Mouse (Mus musculus): ENCODE measurements around the gene Itgb4. TPM values are rescaled to one million over a fixed set of nuclear protein-coding genes. Genes with fewer than 3 reads are reported as not detected.

The Itgb4 gene
- total RNA-seq, 2 experiments from 2014 or later, result 1.9 to 6.7 TPM

DNA sequence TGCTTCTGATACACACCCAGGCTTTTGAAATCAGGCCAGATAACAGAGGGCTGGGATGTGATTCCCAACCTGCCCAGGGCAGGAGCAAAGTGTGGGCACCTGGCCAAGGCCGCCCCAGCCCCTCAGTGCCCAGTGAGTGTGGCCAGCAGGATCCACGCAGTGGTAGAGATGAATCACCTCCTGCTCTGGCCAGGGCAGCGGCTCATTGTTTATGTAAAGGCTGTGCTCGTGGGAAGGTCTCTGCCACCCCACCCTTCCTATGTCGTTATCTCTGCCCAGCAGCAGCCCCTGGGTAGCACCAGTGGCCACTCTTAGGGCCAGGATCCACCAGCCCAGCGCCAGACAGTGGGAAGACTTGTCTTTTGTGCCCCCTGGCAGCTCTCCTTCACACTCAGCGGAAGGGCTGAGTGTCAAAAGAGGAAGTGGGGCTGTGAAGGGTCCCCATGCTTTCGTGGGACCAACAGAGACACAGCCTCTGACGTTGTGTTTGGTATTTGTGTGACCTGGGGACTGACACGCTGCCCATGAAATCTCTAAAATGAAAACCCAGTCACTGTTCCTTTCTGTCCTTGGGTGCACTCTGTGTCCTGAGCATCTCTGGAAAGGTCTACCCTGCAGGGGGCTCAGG lies 9.4 kb upstream of the Itgb4 start:
- no peak for DNase-seq
- intact Hi-C loops (cut with DNase I; ENCODE audit: low total_unique reads), result no loop called here

DNA sequence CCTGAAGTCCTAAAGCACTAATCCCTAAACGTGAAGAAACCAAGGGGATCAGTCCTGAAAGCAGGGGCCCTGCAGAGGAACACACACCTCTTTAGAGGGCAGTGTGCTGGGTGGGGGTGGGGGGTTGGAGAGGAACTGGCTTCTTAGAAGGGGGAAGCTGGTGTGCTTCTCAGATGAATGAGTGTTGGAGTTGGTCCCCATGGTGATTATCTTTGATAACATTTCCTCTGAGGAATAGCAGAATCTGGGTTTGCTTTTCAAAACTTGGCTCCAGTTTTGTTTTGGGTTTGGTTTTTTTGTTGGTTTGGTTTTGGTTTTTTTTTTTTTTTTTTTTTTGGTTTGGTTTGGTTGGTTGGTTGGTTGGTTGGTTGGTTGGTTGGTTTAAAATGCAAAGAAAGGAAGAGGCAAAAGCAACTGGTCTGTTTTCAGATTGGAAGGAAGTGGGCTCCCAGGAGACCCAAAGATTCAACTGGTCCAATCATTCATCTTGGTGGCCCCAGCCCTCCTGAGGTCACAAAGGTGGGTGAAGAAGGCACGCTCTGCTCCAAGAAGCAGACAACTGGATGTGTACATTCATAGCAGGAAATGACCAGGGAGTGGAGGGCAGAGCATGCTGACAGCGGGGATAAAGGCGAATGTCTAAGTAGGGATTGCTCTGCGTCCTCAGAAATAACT lies 5.6 kb upstream of the Itgb4 start:
- no peak for DNase-seq
- intact Hi-C loops (cut with DNase I; ENCODE audit: low total_unique reads), result no loop called here

DNA sequence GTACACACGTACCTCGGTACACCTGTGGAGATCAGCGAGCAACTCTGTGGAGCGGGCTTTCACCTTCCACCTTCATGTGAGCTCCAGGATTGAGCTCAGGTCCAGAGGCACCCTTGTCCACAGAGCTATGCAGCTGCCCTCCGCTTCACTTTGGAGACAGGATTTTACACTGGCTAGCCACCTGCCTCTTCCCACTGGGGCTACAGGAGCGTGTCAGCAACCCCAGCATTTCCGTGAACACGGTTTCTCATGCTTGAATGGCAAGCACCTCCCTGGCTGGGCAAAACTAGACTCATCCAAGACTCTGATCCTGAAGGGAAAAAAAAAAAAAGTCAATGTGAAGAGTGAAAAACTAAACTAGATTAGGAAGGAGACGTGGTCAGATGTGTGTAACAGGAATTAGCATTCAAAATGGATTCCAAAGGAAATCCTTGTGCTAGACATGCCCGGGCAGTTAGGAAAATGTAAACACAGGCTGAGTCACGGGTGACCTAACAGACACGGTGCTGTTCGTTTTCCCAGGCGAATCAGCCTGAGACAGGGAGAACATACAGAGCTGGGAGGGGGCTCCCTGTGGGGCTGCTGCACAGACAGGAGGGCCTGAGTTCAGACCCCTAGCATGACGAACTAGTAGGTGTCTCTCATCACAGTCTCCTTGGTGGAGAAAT lies 4.4 kb upstream of the Itgb4 start:
- DNase-seq, result no peak
- intact Hi-C loops (cut with DNase I; ENCODE audit: low total_unique reads), result no loop called here

DNA sequence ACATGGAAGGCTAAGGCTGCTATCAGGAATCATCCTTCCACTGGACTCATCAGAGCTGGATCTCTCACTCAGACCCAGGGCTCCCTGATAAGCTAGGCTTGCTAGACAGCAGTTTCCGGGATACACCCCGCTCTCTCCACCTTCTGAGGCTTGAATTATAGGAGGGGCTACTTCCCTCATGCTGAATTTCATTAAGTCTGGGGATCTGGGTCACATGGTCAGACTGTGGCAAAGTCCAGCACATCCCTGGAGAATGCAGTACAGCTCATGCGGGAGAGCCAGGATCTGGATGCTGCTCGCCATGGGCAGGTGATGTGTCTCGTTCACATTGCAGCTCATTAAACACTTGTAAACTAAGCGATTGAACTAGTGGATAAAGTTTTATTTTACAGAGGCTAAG lies 3.5 kb upstream of the Itgb4 start:
- intact Hi-C loops (cut with DNase I; ENCODE audit: low total_unique reads), result no loop called here
- no peak for DNase-seq

DNA sequence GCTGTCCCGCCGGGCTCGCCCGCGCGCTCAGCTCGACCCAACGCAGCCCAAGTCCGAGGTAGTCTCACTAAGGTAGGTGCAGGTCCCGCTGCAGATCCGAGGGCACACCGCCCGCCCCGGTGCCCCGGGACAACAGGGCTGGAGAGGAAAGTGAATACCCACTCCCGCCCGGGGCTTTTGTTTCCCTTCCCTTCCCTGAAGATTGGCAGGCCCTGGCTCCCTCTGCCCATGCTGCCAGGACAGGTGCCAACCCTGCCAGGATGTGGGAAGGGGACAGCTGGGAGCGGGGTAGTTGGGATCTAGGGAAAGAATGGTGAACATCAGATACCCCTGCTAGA lies 543 bp downstream of the Itgb4 start:
- no peak for DNase-seq
- intact Hi-C loops (cut with DNase I; ENCODE audit: low total_unique reads), result no loop called here

DNA sequence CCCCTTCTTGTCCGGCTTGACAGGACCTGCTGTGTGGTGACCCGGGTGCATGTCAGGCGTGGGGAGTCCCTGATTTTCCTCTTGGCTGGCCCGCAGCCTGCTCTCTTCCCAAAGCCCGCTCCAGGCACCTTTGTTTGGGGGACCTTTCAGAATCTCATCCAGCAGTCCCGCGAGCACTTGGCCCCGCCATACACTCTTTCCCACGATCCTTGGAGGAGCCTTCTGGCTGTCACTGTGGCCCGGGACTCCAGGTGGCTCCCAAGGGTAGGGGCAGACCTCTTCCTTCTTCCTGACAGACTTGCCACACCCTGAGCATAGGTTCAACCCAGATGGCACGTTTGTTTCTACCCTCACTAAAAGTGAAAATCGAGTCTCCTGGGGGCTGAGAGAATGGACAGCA lies 1.0 kb downstream of the Itgb4 start:
- no peak for DNase-seq
- intact Hi-C loops (cut with DNase I; ENCODE audit: low total_unique reads), result no loop called here

DNA sequence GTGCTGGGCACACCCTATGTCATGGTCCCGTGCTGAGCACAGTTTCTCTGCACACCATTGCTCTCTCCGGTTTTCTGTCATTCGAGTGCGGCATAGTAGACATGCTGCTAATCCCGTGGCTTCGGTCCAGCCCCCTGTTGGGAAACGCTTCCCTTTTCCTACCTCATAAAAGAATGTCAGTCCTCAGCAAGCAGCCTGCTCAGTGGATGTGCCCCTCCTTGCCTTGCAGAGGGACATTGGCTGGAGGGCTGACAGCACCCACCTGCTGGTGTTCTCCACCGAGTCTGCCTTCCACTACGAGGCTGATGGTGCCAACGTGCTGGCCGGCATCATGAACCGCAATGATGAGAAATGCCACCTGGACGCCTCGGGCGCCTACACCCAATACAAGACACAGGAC lies 8.0 kb downstream of the Itgb4 start:
- intact Hi-C loops (cut with DNase I; ENCODE audit: low total_unique reads), result no loop called here
- DNase-seq, result no peak

DNA sequence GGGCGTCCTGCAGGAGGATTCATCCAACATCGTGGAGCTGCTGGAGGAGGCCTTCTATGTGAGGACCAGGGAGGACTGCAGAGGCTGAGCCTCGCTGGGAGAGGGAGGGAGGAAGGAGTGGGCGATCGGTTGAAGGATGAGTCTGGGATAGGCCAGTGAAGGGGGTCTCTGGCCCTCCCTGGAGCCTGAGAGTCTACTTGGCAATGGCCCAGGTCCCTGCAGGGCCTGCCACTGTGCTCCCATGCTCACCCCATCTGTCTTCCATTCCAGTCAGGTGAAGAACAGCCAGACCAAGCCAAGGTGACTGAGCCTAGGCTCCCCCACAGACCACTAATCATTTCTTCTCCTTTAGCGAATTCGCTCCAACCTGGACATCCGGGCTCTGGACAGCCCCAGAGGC lies 8.8 kb downstream of the Itgb4 start:
- intact Hi-C loops (cut with DNase I; ENCODE audit: low total_unique reads), result no loop called here
- DNase-seq, result no peak

DNA sequence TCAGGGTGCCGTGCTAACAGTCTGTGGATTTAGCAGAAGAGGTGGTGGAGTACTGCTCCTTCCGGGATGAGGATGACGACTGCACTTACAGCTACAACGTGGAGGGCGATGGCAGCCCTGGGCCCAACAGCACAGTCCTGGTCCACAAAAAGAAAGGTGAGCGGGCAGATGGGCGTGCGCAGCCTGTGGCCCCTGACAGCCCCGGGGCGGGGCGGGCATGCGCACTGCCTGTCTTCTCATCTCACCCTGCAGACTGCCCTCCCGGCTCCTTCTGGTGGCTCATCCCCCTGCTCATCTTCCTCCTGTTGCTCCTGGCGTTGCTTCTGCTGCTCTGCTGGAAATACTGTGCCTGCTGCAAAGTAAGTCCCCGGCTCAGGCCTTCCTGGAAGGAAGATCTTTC lies 15.2 kb downstream of the Itgb4 start:
- intact Hi-C loops (cut with DNase I; ENCODE audit: low total_unique reads), result no loop called here
- DNase-seq, result no peak

DNA sequence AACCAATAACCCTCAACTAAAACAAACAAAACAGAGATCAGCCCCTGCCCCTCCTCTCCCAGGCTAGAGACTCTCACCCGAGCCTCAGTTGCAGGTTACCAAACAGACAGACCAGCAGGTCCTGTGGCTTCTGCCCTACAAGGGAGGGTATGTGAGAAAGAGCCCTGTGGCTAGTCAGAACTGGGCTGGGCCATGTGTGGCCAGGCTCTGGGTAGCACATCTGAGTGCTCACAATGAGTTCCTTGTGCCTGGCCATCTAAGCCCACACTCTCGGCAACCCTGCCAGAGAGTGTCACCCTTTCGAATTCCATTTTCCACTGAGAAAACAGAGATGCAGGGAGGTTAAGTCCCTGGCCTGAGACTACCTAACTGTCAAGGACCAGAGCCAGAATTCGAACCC lies 17.6 kb downstream of the Itgb4 start:
- intact Hi-C loops (cut with DNase I; ENCODE audit: low total_unique reads), result no loop called here
- DNase-seq, result no peak

DNA sequence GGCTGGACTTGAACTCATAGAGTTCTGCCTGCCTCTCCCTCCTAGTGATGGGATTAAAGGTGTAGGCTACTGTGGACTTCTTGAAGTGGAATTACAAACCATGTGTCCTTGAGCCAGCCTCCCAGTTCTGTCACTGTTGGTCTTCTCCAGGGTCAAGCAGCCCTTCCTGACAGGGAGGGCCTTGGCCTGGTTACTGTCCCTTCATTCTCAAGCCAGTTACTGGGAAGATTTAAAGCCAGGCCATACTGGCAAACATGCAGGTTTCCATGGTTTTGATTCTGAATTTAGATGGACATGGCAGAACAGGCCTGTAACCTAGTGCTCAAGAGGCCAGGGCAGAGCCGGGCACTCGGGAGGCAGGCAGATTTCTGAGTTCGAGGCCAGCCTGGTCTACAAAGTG lies 20.7 kb downstream of the Itgb4 start:
- intact Hi-C loops (cut with DNase I; ENCODE audit: low total_unique reads), result no loop called here
- DNase-seq, result no peak

DNA sequence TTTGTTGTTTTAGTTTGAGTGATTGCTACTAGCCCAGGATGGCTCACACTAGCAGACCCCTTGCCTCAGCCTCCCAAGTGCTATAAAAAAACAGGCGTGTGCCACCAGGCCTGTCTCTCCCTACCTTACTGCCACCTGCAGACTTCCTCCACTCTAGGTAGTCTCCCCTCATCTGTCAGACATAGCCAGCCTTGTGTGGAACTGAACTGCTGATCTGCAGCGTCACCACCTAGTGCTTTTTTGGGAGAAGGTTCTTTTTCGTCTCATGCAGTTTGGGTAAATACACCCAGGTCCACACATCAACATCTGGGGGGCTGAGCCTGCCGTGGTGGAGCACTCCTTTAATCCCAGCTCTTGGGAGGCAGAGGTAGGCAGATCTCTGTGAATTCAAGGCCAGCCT lies 22.5 kb downstream of the Itgb4 start:
- no peak for DNase-seq
- intact Hi-C loops (cut with DNase I; ENCODE audit: low total_unique reads), result no loop called here

DNA sequence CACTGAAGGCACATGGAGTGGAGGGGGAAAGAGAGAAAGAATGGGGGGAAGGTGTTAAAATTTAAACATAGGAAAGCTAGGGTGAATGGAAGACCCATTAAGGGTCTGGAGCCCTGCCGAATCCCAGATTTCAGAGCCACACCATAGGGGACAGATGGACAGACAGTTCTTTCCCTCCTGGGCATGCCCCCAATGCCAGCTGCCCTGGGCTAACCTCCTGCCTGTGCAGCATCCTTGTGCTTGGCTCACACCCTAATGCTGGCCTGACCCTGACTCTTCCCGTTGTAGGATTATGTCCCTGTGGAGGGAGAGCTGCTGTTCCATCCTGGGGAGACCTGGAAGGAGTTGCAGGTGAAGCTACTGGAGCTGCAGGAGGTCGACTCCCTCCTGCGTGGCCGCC lies 23.2 kb downstream of the Itgb4 start:
- intact Hi-C loops (cut with DNase I; ENCODE audit: low total_unique reads), result no loop called here
- no peak for DNase-seq

DNA sequence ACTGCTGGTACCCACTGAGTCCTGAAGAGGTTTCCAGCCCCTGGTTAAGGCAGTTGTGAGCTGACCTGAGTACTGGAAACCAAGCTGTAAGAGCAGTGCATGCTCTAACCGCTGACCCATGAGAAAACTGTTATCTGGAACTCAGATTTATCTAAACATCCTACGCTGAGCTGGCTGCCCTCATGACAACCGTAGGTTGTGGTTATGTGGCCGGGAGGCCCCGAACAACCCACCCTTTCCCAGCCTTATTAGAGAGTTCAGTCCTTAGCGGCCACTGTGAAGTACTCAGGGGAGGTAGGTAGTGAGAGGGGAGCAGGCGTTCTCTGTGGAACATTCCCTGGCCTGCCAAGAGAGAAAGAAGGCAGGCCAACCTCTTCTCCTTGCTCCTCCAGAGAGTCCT lies 24.5 kb downstream of the Itgb4 start:
- DNase-seq, result no peak
- intact Hi-C loops (cut with DNase I; ENCODE audit: low total_unique reads), result no loop called here

DNA sequence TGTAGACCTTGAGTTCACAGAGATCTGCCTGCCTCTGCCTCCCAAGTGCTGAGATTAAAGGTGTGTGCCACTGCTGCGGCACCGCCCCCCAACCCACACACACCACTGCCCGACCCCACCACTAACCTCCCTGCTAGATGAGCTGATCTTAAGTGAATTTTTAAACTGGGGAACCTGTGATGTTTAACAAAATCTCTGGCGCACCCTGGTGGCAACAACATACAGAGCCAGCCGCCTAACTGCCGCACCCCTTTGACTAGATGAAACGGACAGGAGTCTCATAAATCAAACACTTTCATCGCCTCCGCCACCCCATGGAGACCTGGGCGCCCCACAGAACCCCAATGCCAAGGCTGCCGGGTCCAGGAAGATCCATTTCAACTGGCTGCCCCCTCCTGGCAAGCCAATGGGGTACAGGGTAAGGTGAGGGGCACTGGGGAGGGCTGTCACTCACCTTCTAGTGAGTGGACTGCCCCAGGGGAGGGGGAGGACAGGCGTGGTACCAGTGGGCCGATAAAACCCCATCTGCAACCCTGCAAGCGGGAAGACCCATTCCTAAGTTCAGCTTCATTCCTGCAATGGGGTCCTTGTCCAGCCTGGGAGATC lies 25.1 kb downstream of the Itgb4 start:
- intact Hi-C loops (cut with DNase I; ENCODE audit: low total_unique reads), result loop anchor here (2.0 kb wide), 1 partner anchor 61 kb away; no protein-coding TSS in a partner anchor
- peak; percentile 74 for DNase-seq

DNA sequence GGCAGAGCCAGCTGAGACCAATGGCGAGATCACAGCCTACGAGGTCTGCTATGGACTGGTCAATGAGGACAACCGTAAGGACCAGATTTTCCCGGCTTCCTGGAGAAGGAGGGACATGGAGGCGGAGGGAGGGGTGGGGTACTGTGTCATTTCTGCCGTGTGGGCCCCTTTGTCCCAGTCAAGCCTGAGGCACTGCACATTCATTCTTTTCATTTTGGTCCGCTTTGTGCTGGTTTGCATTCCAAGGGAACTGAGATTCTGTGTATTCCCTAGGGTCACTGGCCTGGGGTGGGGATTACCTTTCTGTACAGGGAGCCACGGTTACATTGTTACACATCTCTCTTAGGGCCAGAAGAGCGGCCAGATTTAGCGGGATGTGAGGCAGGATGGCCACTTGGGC lies 26.1 kb downstream of the Itgb4 start:
- intact Hi-C loops (cut with DNase I; ENCODE audit: low total_unique reads), result loop anchor here (2.0 kb wide), 1 partner anchor 62 kb away; no protein-coding TSS in a partner anchor
- DNase-seq, result no peak

DNA sequence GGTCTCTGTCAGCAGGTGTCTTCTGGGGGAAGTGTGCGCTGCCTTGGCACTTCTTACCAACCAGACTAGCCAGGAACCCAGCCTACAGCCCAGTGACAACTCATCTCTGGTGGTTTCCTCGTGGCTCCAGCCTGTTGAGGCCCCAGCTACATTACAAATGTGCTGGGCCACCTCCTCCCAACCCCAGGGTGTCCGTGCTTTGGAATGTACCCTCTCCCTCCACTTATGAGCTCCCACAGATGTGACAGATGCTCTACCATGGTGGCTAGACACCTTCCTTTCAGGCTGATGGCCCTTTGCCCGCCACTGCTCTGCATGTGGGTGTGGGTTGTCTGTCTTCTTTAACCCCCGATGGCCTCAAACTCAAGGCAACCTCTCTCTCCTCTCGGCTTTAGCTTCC lies 27.2 kb downstream of the Itgb4 start:
- DNase-seq, result no peak
- intact Hi-C loops (cut with DNase I; ENCODE audit: low total_unique reads), result loop anchor here (2.0 kb wide), 1 partner anchor 63 kb away; no protein-coding TSS in a partner anchor

DNA sequence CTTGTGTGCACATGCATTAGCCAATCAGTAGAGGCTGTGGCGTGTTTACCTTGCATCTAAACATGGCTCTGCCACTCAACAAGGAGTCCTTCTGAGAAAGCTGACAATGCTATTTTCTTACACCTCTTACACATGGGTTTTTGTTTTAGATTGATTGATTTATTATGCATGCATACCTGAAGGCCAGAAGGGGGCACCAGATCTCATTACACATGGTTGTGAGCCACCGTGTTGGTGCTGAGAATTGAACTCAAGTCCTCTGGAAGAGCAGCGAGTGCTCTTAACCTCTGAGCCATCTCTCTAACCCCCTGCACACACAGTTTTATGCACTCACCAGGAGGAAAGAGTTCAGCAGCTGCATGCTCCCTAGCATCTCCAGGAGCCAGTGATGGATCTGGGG lies 28.4 kb downstream of the Itgb4 start:
- DNase-seq, result no peak
- intact Hi-C loops (cut with DNase I; ENCODE audit: low total_unique reads), result no loop called here

DNA sequence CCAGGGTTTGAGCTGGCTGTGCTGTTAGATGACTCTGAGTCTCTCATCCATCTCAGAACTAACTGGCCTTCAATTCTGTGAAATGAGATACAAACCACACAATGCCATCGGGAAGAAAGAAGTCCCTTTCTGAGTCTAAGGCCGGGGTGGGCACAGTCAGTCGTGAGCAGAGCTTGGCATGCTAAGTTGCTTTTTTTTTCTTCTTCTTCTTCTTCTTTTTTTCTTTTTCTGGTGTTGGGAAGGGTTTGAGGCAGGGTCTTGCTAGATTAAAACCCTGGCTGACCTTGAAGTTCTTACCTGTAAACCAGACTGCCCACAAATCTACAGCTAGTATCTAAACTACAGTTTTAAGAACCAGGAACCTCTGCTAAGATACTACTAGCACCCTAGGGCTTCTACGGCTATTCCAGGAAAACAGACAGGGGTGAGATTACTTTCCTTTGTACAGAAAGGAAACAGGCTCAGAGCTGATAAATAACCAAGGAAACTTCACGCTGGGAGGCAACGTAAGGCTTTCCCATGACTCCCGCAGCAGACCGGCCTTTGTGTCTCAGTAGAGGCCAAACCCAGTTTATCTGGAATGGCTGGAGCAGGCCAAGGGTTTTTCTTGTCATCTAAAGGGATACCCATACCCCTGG lies 29.8 kb downstream of the Itgb4 start:
- intact Hi-C loops (cut with DNase I; ENCODE audit: low total_unique reads), result no loop called here
- no peak for DNase-seq

Measured in gastrocnemius, postnatal 14 days (tissue).